Mouse (Mus musculus) midbrain, embryonic 16.5 days (tissue): Measurements from ENCODE around the gene Kbtbd2. TPM values are rescaled to one million over a fixed set of nuclear protein-coding genes. Genes with fewer than 3 reads are reported as not detected.

Experiments
- ATAC-seq: fragments of 200-750 bp; cut with Nextera tagmentation; 2 replicates; pipeline ENCODE4 v1.8.0; 2017; ENCODE audit warnings: moderate TSS enrichment
- H3K27ac ChIP-seq: fragments of 300-500 bp; sonication (generic); 2 replicates; pipeline ENCODE4 v1.5.1; 2014; ENCODE audit warnings: mild to moderate bottlenecking, low read length, mixed read lengths
- H3K27me3 ChIP-seq: fragments of 300-500 bp; sonication (generic); 2 replicates; pipeline ENCODE4 v1.6.1; 2014; ENCODE audit warnings: low read depth, low read length, mixed read lengths; ENCODE audit not compliant: control insufficient read depth, insufficient read depth
- H3K36me3 ChIP-seq: fragments of 300-500 bp; sonication (generic); 2 replicates; pipeline ENCODE4 v1.6.1; 2014; ENCODE audit warnings: mild to moderate bottlenecking, low read length, moderate library complexity, mixed read lengths; ENCODE audit not compliant: control insufficient read depth, insufficient read depth
- H3K4me1 ChIP-seq: fragments of 300-500 bp; sonication (generic); 2 replicates; pipeline ENCODE4 v1.6.1; 2014; ENCODE audit warnings: mild to moderate bottlenecking, low read length, mixed read lengths; ENCODE audit not compliant: control insufficient read depth, insufficient read depth
- H3K4me2 ChIP-seq: fragments of 300-500 bp; sonication (generic); 2 replicates; pipeline ENCODE4 v1.6.1; 2014; ENCODE audit warnings: mild to moderate bottlenecking, low read length, mixed read lengths
- H3K4me3 ChIP-seq: fragments of 300-500 bp; sonication (generic); 2 replicates; pipeline ENCODE4 v1.5.1; 2014; ENCODE audit warnings: low read depth, mild to moderate bottlenecking, low read length, moderate library complexity, mixed read lengths
- H3K9ac ChIP-seq: fragments of 300-500 bp; sonication (generic); 2 replicates; pipeline ENCODE4 v1.6.1; 2014; ENCODE audit warnings: low read depth, low read length, mixed read lengths
- H3K9me3 ChIP-seq: fragments of 300-500 bp; sonication (generic); replicated peaks from 2 replicates; pipeline ENCODE4 v1.6.1; 2014; ENCODE audit warnings: mild to moderate bottlenecking, low read length, mixed read lengths; ENCODE audit not compliant: control insufficient read depth, poor library complexity, severe bottlenecking
- WGBS: fragments of 180-500 bp; shearing (Covaris S2); extraction: QIAGEN DNeasy Blood & Tissue Kit; methylation state at CpG from one replicate; pipeline ENCODE4 v1.1.7; 2014; 5-methylcytosine and 5-hydroxymethylcytosine counted together
- polyA plus RNA-seq: library from polyadenylated mRNA; unstranded; fragments of >200 nt; fragmentation: Nextera tagmentation; extraction: Ambion mirVana; gene quantifications from 2 replicates; pipeline ENCODE4 v1.2.1, GENCODE M21; 2015

Kbtbd2 gene
- polyA plus RNA-seq, 1 experiment from 2014 or later: 23.9 TPM

DNA sequence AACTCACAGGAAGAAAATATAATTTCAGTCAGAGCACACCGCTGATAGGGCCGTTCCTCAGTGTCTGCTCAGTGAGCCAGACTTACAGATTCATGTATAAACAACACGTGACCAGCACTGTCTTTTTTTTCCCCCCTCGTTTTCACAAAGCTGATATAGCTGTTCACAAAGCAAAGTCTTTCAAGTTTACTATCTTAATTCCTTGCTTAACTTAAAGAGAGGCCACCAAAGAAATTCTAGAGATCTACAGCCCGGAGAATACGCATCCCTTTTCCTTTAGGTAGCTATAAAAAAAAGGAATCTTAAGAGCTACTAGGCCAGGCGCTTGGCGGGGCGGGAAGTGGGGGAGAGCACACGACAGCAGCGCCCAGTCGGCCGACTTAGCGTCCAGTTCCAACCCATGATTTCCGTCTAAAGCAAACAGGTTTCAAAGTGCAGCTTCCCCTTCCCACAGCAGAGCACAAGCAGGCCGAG is 908 bp downstream of the Kbtbd2 start:
- Histone ChIP-seq H3K4me3 (peak overlapping the region; percentile 85), H3K4me1 (peaks cover 26% of the 10 kb centered on the region), H3K9ac (peak overlapping the region; percentile 95), H3K27ac (peak overlapping the region; percentile 99), H3K36me3 (no peaks in the 10 kb centered on the region), H3K4me2 (peak overlapping the region; percentile 76), H3K27me3 (no peaks in the 10 kb centered on the region), H3K9me3 (no peaks in the 10 kb centered on the region)
- under 1% methylated on average over 16 of the region's 16 CpGs for WGBS
- peak; percentile 8; the same call in 1 of the 2 replicates for ATAC-seq

DNA sequence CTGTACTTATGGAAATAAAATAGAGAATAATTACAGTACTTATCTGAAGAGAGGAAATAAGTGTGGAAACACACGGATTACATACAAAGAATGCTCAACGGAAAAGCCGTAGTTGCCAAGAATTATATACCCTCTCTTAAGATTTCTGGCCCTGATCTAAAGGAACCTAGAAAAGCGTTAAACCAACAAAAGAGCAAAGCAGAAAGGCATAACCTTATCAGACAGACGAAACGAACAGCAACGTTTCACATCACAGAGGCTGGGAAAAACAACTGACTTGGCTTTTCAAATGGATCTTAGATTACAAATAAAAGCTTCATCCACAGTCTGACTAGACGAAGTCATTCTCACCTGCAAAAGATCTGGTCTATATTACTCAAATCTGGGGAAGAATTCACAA is 1.4 kb downstream of the Kbtbd2 start:
- Histone ChIP-seq H3K27ac (0 out of 2 replicates have a peak overlapping the region, but pooled peaks have one; percentile 9), H3K4me1 (peaks cover 26% of the 10 kb centered on the region), H3K9ac (peak overlapping the region; percentile 95), H3K9me3 (no peaks in the 10 kb centered on the region), H3K27me3 (no peaks in the 10 kb centered on the region), H3K4me2 (peak overlapping the region; percentile 76), H3K4me3 (peak overlapping the region; percentile 85), H3K36me3 (no peaks in the 10 kb centered on the region)
- no peak for ATAC-seq
- WGBS: 7% methylated on average over 8 of the region's 8 CpGs

DNA sequence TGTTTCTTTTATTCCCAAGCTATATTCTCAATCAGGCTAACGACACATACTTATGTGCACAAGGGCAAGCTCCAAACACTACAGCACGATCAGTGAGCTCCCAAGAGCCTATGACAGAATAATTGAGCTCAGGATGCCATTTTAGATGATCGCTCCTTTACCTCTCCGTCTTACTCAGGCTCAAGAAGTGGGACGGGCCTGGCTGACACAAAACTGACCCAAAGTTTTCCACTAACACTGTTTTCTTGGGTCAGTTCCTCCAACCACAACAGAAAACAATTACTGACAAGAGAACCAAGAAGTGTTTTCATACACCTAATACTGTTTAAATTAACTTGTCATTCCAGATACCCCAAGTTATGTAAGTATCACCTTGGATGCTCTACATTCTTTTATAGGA is 2.8 kb downstream of the Kbtbd2 start:
- Histone ChIP-seq H3K36me3 (no peaks in the 10 kb centered on the region), H3K9ac (no peak overlapping the region), H3K27ac (no peak overlapping the region), H3K4me1 (peaks cover 26% of the 10 kb centered on the region), H3K4me3 (no peak overlapping the region), H3K4me2 (peak overlapping the region; percentile 76), H3K27me3 (no peaks in the 10 kb centered on the region), H3K9me3 (no peaks in the 10 kb centered on the region)
- WGBS: 88% methylated on average over 5 of the region's 5 CpGs
- no peak for ATAC-seq

DNA sequence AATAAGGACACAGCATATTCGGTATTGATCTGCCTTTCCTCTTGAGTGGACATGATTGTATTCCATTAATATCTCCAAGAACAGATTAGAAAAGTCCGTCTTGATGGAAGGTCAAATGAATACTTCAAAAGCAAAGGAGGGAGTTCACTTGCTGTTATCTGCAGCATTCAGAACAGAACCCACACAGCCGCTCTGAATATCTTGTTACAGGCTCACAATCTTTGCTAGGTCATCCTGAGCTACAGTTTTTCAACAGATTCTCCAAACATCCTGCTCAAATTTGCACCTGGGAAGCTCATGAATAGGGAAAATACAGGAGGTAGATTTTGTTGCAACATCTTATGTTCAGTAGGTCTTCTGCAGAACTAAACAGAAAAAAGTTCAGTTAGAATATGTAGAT is 8.3 kb downstream of the Kbtbd2 start:
- Histone ChIP-seq H3K36me3 (no peaks in the 10 kb centered on the region), H3K4me3 (no peak overlapping the region), H3K27ac (no peak overlapping the region), H3K9ac (no peak overlapping the region), H3K27me3 (no peaks in the 10 kb centered on the region), H3K9me3 (no peaks in the 10 kb centered on the region), H3K4me2 (no peak overlapping the region), H3K4me1 (peaks cover 11% of the 10 kb centered on the region)
- 88% methylated on average over 3 of the region's 3 CpGs for WGBS
- ATAC-seq: no peak

DNA sequence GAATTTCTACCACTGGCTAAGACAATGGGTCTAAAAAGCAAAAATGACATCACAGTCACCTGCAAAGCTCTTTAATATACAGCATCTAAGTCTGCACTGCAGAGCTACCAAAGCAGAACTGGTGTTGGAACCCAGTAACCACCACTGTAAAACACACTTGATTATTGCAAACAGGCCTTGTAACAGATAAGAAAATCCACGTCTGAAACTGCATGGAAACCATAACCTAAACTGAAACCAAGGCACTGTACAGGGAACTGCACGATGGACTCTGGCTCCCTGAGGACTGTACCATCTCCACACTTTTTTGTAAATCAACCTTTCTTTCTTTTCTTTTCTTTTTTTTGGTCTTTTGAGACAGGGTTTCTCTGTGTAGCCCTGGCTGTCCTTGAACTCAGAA is 9.9 kb downstream of the Kbtbd2 start:
- peaks cover 7% of the 10 kb centered on the region for H3K4me1 ChIP-seq
- H3K36me3 ChIP-seq: no peaks in the 10 kb centered on the region
- ATAC-seq: no peak
- H3K9me3 ChIP-seq: no peaks in the 10 kb centered on the region
- H3K27ac ChIP-seq: no peak overlapping the region
- H3K4me3 ChIP-seq: no peak overlapping the region
- no peak overlapping the region for H3K9ac ChIP-seq
- H3K4me2 ChIP-seq: no peak overlapping the region
- 95% methylated on average over 2 of the region's 2 CpGs for WGBS
- no peaks in the 10 kb centered on the region for H3K27me3 ChIP-seq

DNA sequence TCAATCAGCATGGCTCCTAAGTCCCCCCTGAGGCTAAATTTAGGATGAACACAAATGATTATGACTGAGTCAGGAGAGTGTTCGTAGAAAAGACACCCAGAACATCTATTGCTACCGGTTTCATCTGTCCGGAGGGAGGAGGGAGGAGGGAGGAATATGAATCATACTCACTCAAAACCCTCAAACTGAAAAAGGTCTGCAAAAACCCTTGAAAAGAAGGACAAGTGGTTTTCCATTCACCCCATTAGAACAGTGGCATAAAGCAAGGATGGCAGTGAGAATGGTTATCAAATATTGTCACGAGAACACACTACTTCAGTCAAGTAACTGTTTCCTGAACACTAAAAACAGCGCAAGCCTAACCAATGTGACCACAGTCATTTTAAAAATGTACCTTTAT is 12.5 kb downstream of the Kbtbd2 start:
- no peak overlapping the region for H3K27ac ChIP-seq
- H3K36me3 ChIP-seq: peaks cover 3% of the 10 kb centered on the region; the same call in 1 of the 2 replicates
- no peak for ATAC-seq
- no peaks in the 10 kb centered on the region for H3K9me3 ChIP-seq
- H3K27me3 ChIP-seq: no peaks in the 10 kb centered on the region
- H3K9ac ChIP-seq: no peak overlapping the region
- H3K4me3 ChIP-seq: no peak overlapping the region
- no peak overlapping the region for H3K4me2 ChIP-seq
- peaks cover 7% of the 10 kb centered on the region for H3K4me1 ChIP-seq
- WGBS: 87% methylated on average over 5 of the region's 5 CpGs

DNA sequence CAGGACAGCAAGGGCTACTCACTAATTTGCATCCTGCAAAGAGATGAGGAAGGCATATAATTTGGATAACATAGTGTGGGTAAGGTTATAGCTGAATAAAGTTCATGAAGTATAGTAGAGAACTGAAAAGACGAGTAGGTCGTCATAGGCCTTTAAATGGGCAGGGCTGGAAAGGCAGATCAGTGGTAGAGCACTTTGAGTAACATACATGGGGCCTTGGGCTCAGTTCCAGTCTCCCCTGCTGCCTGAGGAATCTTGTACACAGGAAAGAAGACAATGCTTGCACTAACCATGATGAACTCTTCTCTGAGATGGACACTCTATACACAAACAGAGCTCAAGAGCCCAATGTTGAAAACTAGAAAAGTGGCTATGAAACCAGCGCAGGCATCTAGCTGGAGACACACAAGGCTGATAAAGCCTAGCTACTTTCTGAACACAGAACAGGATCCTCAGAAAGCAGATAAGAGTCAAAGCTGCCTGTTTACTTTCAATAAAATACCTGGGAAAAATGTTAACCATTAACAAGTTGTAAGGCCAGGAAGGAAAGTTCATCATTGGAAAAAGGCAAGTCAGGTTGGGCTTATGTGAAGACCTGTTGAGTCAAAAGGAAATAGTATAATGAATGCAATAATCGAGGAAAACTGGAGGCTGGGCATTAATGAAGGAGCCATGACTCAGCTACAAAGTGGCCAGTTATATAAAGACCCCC is 13.9 kb downstream of the Kbtbd2 start:
- no peak for ATAC-seq
- H3K4me3 ChIP-seq: no peak overlapping the region
- no peaks in the 10 kb centered on the region for H3K27me3 ChIP-seq
- no peaks in the 10 kb centered on the region for H3K9me3 ChIP-seq
- H3K4me2 ChIP-seq: no peak overlapping the region
- no peak overlapping the region for H3K27ac ChIP-seq
- no peak overlapping the region for H3K9ac ChIP-seq
- peaks cover 13% of the 10 kb centered on the region for H3K36me3 ChIP-seq
- H3K4me1 ChIP-seq: peaks cover 7% of the 10 kb centered on the region
- 92% methylated on average over 4 of the region's 4 CpGs for whole genome bisulfite sequencing

DNA sequence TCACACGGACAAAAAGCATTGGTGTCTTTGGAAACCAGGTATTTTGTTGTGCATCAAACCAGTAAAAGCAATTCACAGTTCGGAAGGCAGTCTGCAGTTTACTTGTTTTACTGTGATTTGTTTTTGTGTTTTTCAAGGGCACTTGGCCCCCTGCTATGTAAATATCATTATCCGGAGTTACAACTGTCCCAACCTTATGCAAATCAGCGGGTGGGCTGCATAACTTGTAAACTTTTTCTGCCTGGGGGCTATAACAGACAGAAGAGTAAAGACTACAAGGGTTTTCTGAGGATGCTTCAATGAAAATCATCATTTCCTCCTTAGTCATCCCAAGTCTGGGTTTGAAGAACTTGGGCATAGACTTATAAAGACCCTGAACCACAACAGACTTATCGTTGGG is 18.0 kb downstream of the Kbtbd2 start:
- 96% methylated on average over 5 of the region's 5 CpGs for WGBS
- H3K4me3 ChIP-seq: no peak overlapping the region
- H3K9me3 ChIP-seq: no peaks in the 10 kb centered on the region
- no peak overlapping the region for H3K4me2 ChIP-seq
- no peak overlapping the region for H3K27ac ChIP-seq
- no peaks in the 10 kb centered on the region for H3K4me1 ChIP-seq
- no peaks in the 10 kb centered on the region for H3K27me3 ChIP-seq
- peaks cover 19% of the 10 kb centered on the region for H3K36me3 ChIP-seq
- no peak overlapping the region for H3K9ac ChIP-seq
- no peak for ATAC-seq

DNA sequence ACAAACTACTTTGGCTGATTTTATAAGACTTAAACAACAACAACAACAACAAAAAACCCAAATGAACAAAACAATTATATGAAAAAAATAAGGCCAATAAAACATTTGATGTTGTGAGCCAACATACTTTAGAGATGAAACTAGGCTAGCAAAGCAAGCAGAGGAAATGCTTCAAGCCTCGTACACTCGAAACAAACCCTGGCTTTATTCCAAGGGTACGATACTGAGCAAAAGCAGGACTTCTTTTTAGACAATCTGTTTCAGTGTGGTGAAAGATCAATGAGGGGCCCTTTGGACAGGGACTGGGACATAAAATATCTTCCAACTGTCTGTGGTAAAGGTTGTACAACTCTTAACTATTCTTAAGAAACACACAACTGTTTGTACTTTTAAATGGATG is 21.8 kb downstream of the Kbtbd2 start:
- peaks cover 21% of the 10 kb centered on the region for H3K36me3 ChIP-seq
- WGBS: 78% methylated on average over 3 of the region's 3 CpGs

More for the DNA sequence above, 21.8 kb downstream of the Kbtbd2 start:
- Histone ChIP-seq H3K9me3 (no peaks in the 10 kb centered on the region), H3K9ac (no peak overlapping the region), H3K4me1 (no peaks in the 10 kb centered on the region), H3K27me3 (no peaks in the 10 kb centered on the region), H3K27ac (no peak overlapping the region), H3K4me2 (no peak overlapping the region), H3K4me3 (no peak overlapping the region)
- no peak for ATAC-seq
